Mouse (Mus musculus): Measurements from ENCODE around the gene Slc5a2.

GRCm38 (mm10) chr7:128244410-128245025, 20.9 kb upstream of the Slc5a2 start:
- TF ChIP-seq POLR2A (IDR thresholded peaks at IDR 0.05; ENCODE audit: low read depth, low read length) (no peak), CTCF (IDR thresholded peaks at IDR 0.05; ENCODE audit: extremely low read depth, insufficient read depth, insufficient read length, insufficient replicate concordance) (no peak)

Data from spleen, adult 2 months (tissue).